Mouse (Mus musculus): ENCODE measurements around the gene Gm49510. TPM values are rescaled to one million over a fixed set of nuclear protein-coding genes. Genes with fewer than 3 reads are reported as not detected.

Gm49510 gene
- total and polyA plus RNA-seq, 3 experiments: 0.12 to 0.25 TPM; not detected in 1

DNA sequence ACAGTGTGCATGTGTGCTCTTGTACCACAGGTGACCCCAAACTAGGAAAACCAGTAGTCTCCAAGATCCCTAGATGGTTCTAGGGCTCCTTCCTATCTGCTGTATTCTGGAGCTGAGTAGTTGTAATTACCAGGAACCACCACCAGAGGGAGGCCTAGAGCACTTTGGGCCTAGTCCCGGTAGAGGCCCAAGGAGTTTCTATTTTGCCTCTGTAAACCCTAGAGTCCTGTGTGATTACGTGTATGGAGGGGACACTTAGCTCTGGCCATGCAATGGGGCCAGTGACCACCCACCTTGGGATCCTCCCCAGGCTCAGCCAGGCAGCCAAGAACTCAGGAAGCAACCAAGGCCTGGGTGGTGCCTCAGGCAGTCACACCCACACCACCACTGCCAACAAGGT, 3.8 kb downstream of the Gm49510 start:
- in situ Hi-C loops (cut with MboI; ENCODE audit: low pct_ligation_motif_present, low pct_unique_long_range_greater_than_20kb, low sequenced_read_pairs): loop anchor here (25.0 kb wide), 1 partner anchor 434 kb away; the partner anchor contains the start of genes Maff and Pla2g6
- peaks cover 6 to 47% of the 10 kb centered on the region in 2 experiments for H3K4me1 ChIP-seq (ENCODE audit: control insufficient read depth in 1 of 2, insufficient read depth in 2 of 2)
- H3K9me3 ChIP-seq (replicated peaks; ENCODE audit: low read length): no peaks in the 10 kb centered on the region
- no peaks in the 10 kb centered on the region for H3K27me3 ChIP-seq (replicated peaks)
- peaks cover 41 to 70% of the 10 kb centered on the region in 2 experiments for H3K36me3 ChIP-seq (replicated peaks in 1 of 2; ENCODE audit: control insufficient read depth in 1 of 2, insufficient read depth in 1 of 2, low read length in 1 of 2)
- peak; percentile 87 for DNase-seq (ENCODE audit: extremely low read depth)
- H3K27ac ChIP-seq (ENCODE audit: insufficient read depth, low read depth): peak overlapping the region; percentile 7; the same call in 1 of the 2 replicates
- H3K79me2 ChIP-seq (replicated peaks; ENCODE audit: control insufficient read depth, extremely low read depth, insufficient read depth, poor library complexity, severe bottlenecking): no peaks in the 10 kb centered on the region; the same call in 1 of the 2 replicates
- H3K9ac ChIP-seq (ENCODE audit: insufficient read depth, low read depth): peak overlapping the region; percentile 20
- H3K4me3 ChIP-seq (replicated peaks in 1 of 3; ENCODE audit: low read depth in 2 of 3, low read length in 2 of 3, poor library complexity in 1 of 3): peak overlapping the region; percentile 10 to 41 (median 17)
- H3K4me2 ChIP-seq (ENCODE audit: insufficient read depth, low read depth, poor library complexity, severe bottlenecking): peak overlapping the region; percentile 30; the same call in 1 of the 2 replicates
- dilution Hi-C loops (cut with MboI; ENCODE audit: extremely low pct_ligation_motif_present, extremely low pct_unique_long_range_greater_than_20kb, low sequenced_read_pairs): no loop called here
- TF ChIP-seq ZKSCAN1 (IDR thresholded peaks at IDR 0.05; ENCODE audit: borderline replicate concordance, low read depth, low read length): no peak; the same call in 1 of the 2 replicates
- no peak for TF ChIP-seq UBTF (IDR thresholded peaks at IDR 0.05; ENCODE audit: low read depth, low read length)
- TF ChIP-seq RCOR1 (conservative IDR thresholded peaks at IDR 0.05; ENCODE audit: low read depth, low read length): no peak
- peak; percentile 71 for TF ChIP-seq SMC3 (IDR thresholded peaks at IDR 0.05; ENCODE audit: low read depth, low read length)
- 0 out of 2 replicates have a peak, but pooled peaks have one; percentile 29 for TF ChIP-seq KAT2A (IDR thresholded peaks at IDR 0.05; ENCODE audit: insufficient replicate concordance, low read length)
- TF ChIP-seq ZMIZ1 (IDR thresholded peaks at IDR 0.05; ENCODE audit: low read depth, low read length): no peak
- TF ChIP-seq POLR2AphosphoS2 (IDR thresholded peaks at IDR 0.05; ENCODE audit: low read depth, low read length): no peak
- TF ChIP-seq TCF12 (IDR thresholded peaks at IDR 0.05; ENCODE audit: low read depth, low read length): no peak
- TF ChIP-seq JUN (IDR thresholded peaks at IDR 0.05; ENCODE audit: insufficient read depth, low read depth, low read length): no peak
- TF ChIP-seq JUND (conservative IDR thresholded peaks at IDR 0.05; ENCODE audit: low read depth, low read length): no peak
- TF ChIP-seq MAX (IDR thresholded peaks at IDR 0.05; ENCODE audit: low read length): no peak
- no peak for TF ChIP-seq MAFK (IDR thresholded peaks at IDR 0.05; ENCODE audit: insufficient replicate concordance, low read length)
- no peak for TF ChIP-seq BHLHE40 (IDR thresholded peaks at IDR 0.05; ENCODE audit: low read depth, low read length)
- TF ChIP-seq ZNF384 (IDR thresholded peaks at IDR 0.05; ENCODE audit: low read depth, low read length): no peak
- TF ChIP-seq POLR2A (IDR thresholded peaks at IDR 0.05; ENCODE audit: low read depth, low read length): peak; percentile 53
- peak; percentile 60 for TF ChIP-seq ELF1 (IDR thresholded peaks at IDR 0.05; ENCODE audit: low read depth, low read length)
- peak; percentile 87 to 97 for TF ChIP-seq CTCF (conservative IDR thresholded peaks at IDR 0.05 in 1 of 2, IDR thresholded peaks at IDR 0.05 in 1 of 2; ENCODE audit: low read depth in 2 of 2, low read length in 2 of 2)
- TF ChIP-seq HCFC1 (IDR thresholded peaks at IDR 0.05; ENCODE audit: low read depth, low read length): peak; percentile 68
- TF ChIP-seq ETS1 (conservative IDR thresholded peaks at IDR 0.05; ENCODE audit: low read depth, low read length): no peak
- no peak for TF ChIP-seq E2F4 (IDR thresholded peaks at IDR 0.05; ENCODE audit: insufficient replicate concordance, low read depth, low read length)
- TF ChIP-seq IRF4 (IDR thresholded peaks at IDR 0.05; ENCODE audit: low read depth, low read length): peak; percentile 63
- TF ChIP-seq MYC (IDR thresholded peaks at IDR 0.05; ENCODE audit: low read depth, low read length): no peak
- TF ChIP-seq NELFE (IDR thresholded peaks at IDR 0.05; ENCODE audit: low read depth, low read length): no peak; the same call in 1 of the 2 replicates
- TF ChIP-seq SIN3A (IDR thresholded peaks at IDR 0.05; ENCODE audit: low read length): no peak
- no peak for TF ChIP-seq CHD1 (IDR thresholded peaks at IDR 0.05; ENCODE audit: low read depth, low read length)
- no peak for TF ChIP-seq MXI1 (IDR thresholded peaks at IDR 0.05; ENCODE audit: low read depth, low read length)
- TF ChIP-seq ZC3H11A (IDR thresholded peaks at IDR 0.05; ENCODE audit: low read depth, low read length): no peak; the same call in 1 of the 2 replicates
- TF ChIP-seq PAX5 (IDR thresholded peaks at IDR 0.05; ENCODE audit: low read length): no peak
- TF ChIP-seq USF1 (IDR thresholded peaks at IDR 0.05; ENCODE audit: low read depth, low read length): no peak
- no peak for TF ChIP-seq EP300 (IDR thresholded peaks at IDR 0.05; ENCODE audit: low read length)
- TF ChIP-seq CHD2 (IDR thresholded peaks at IDR 0.05; ENCODE audit: low read length): no peak
- no peak for TF ChIP-seq GABPA (IDR thresholded peaks at IDR 0.05; ENCODE audit: insufficient replicate concordance, low read depth, low read length)
- TF ChIP-seq RAD21 (IDR thresholded peaks at IDR 0.05; ENCODE audit: low read depth, low read length): peak; percentile 39
- TF ChIP-seq TBP (conservative IDR thresholded peaks at IDR 0.05; ENCODE audit: low read depth, low read length): peak; percentile 60; the same call in 1 of the 2 replicates
- TF ChIP-seq USF2 (conservative IDR thresholded peaks at IDR 0.05; ENCODE audit: low read depth, low read length): no peak
- TF ChIP-seq NRF1 (IDR thresholded peaks at IDR 0.05; ENCODE audit: low read depth, low read length): no peak
- TF ChIP-seq MEF2A (IDR thresholded peaks at IDR 0.05; ENCODE audit: borderline replicate concordance, low read depth, low read length): peak; percentile 39; the same call in 1 of the 2 replicates
- no peak for TF ChIP-seq MAZ (IDR thresholded peaks at IDR 0.05; ENCODE audit: low read depth, low read length)
